Mouse (Mus musculus): ENCODE data around the gene Ttyh1.

Gene Ttyh1

GRCm38 (mm10) chr7:4122783-4123182, 3.6 kb downstream of the Ttyh1 start:
- DNase-seq (ENCODE audit: low read depth) = no peak

- no peak for DNase-seq (ENCODE audit: low read depth)
Observed at GRCm38 (mm10) chr7:4123732-4124131, 4.5 kb downstream of the Ttyh1 start.

- peak; percentile 19 for DNase-seq (ENCODE audit: low read depth)
Observed at GRCm38 (mm10) chr7:4124315-4124759, 5.1 kb downstream of the Ttyh1 start.

GRCm38 (mm10) chr7:4124856-4125255, 5.6 kb downstream of the Ttyh1 start:
- no peak for DNase-seq (ENCODE audit: low read depth)

- no peak for DNase-seq (ENCODE audit: low read depth)
Observed at GRCm38 (mm10) chr7:4125306-4125705, 6.1 kb downstream of the Ttyh1 start.

- DNase-seq (ENCODE audit: low read depth) = no peak
Observed at GRCm38 (mm10) chr7:4126992-4127785, 8.0 kb downstream of the Ttyh1 start.

- DNase-seq (ENCODE audit: low read depth) = no peak
Observed at GRCm38 (mm10) chr7:4127894-4128293, 8.7 kb downstream of the Ttyh1 start.

GRCm38 (mm10) chr7:4128860-4129259, 9.7 kb downstream of the Ttyh1 start:
- DNase-seq (ENCODE audit: low read depth) = no peak

GRCm38 (mm10) chr7:4130686-4131452, 11.7 kb downstream of the Ttyh1 start:
- DNase-seq (ENCODE audit: low read depth) = peak; percentile 87

GRCm38 (mm10) chr7:4131964-4132363, 12.8 kb downstream of the Ttyh1 start:
- DNase-seq (ENCODE audit: low read depth) = no peak

- DNase-seq (ENCODE audit: low read depth) = no peak
Observed at GRCm38 (mm10) chr7:4132581-4132980, 13.4 kb downstream of the Ttyh1 start.

GRCm38 (mm10) chr7:4132998-4133397, 13.8 kb downstream of the Ttyh1 start:
- no peak for DNase-seq (ENCODE audit: low read depth)

- DNase-seq (ENCODE audit: low read depth) = no peak
Observed at GRCm38 (mm10) chr7:4134911-4135310, 15.7 kb downstream of the Ttyh1 start.

GRCm38 (mm10) chr7:4136404-4136770, 17.2 kb downstream of the Ttyh1 start:
- DNase-seq (ENCODE audit: low read depth) = no peak

- DNase-seq (ENCODE audit: low read depth) = peak; percentile 99
Observed at GRCm38 (mm10) chr7:4136771-4137531, 17.7 kb downstream of the Ttyh1 start, which contains the start of gene Leng8. Gene Leng8 (plus strand): TSS chr7:4137039.

- no peak for DNase-seq (ENCODE audit: low read depth)
Observed at GRCm38 (mm10) chr7:4137746-4138145, 18.5 kb downstream of the Ttyh1 start.

- no peak for DNase-seq (ENCODE audit: low read depth)
Observed at GRCm38 (mm10) chr7:4138181-4138580, 19.0 kb downstream of the Ttyh1 start.

- no peak for DNase-seq (ENCODE audit: low read depth)
Observed at GRCm38 (mm10) chr7:4138671-4139070, 19.5 kb downstream of the Ttyh1 start.

GRCm38 (mm10) chr7:4139391-4139790, 20.2 kb downstream of the Ttyh1 start:
- DNase-seq (ENCODE audit: low read depth) = no peak

- no peak for DNase-seq (ENCODE audit: low read depth)
Observed at GRCm38 (mm10) chr7:4141648-4142325, 22.6 kb downstream of the Ttyh1 start.

- DNase-seq (ENCODE audit: low read depth) = no peak
Observed at GRCm38 (mm10) chr7:4142796-4143445, 23.7 kb downstream of the Ttyh1 start.
